In the genomic region with DNA sequence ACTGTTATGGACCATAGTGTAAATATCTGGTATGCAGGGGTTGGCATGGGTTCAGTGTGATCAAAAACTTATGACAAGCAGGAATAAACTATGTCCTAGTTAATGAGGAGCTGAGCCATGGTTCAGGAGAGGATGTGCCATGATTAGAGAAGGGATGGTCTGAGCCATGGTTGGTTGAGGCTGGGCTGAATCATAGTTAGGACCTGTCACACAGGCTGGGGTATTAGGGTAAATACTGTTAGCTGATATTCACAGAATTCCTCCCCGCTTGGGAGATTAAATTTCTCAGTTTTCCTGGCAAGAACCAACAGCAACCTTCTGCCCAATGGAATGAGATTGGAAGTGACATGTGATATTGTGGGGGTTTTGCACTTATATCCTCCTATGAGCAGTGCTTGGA, we compare ENCODE assay signal across 20 mouse cellular contexts.
"Had no signal": no experiment of that assay in that cellular context is flagged by ENCODE, and none has a peak within 500 bp of the region (broad histone marks: within the 10 kb centered on the region; RNA-seq: fewer than 3 reads in every experiment).

No protein-coding gene starts in this region.

- DNase-seq: kidney, adult 9 months; kidney, postnatal 4 days; left cerebral cortex, postnatal 4 days; liver, postnatal 0 days; retina, postnatal 1 day; right cerebral cortex, postnatal 25 days; spleen, adult 18-20 months; thymus, postnatal 25 days had no signal

- H3K4me3 ChIP-seq: limb, embryonic 12.5 days; limb, embryonic 15.5 days; megakaryocyte, embryonic 14.5 days; midbrain, embryonic 10.5 days; midbrain, embryonic 13.5 days; myocyte; neural tube, embryonic 13.5 days; stomach, embryonic 15.5 days had no signal

- H3K9me3 ChIP-seq: limb, embryonic 12.5 days; limb, embryonic 15.5 days; midbrain, embryonic 10.5 days; midbrain, embryonic 13.5 days; neural tube, embryonic 13.5 days; stomach, embryonic 15.5 days had no signal

- H3K27ac ChIP-seq: limb, embryonic 12.5 days; limb, embryonic 15.5 days; liver, embryonic 14.5 days; midbrain, embryonic 10.5 days; midbrain, embryonic 13.5 days; neural tube, embryonic 13.5 days; stomach, embryonic 15.5 days had no signal

- H3K4me2 ChIP-seq: limb, embryonic 12.5 days; limb, embryonic 15.5 days; liver, embryonic 11.5 days; midbrain, embryonic 13.5 days; neural tube, embryonic 13.5 days; stomach, embryonic 15.5 days had no signal

- ATAC-seq: intestine, postnatal 0 days; liver, postnatal 0 days; midbrain, embryonic 13.5 days; midbrain, embryonic 16.5 days had no signal

- H3K27me3 ChIP-seq: limb, embryonic 12.5 days; limb, embryonic 15.5 days; megakaryocyte, embryonic 14.5 days; midbrain, embryonic 13.5 days; neural tube, embryonic 13.5 days; stomach, embryonic 15.5 days had no signal

- H3K9ac ChIP-seq: limb, embryonic 12.5 days; limb, embryonic 15.5 days; liver, embryonic 14.5 days; liver, postnatal 0 days; midbrain, embryonic 13.5 days; neural tube, embryonic 13.5 days; stomach, embryonic 15.5 days had no signal

- H3K36me3 ChIP-seq: midbrain, embryonic 10.5 days; midbrain, embryonic 13.5 days; neural tube, embryonic 13.5 days; stomach, embryonic 15.5 days had no signal

- H3K4me1 ChIP-seq: limb, embryonic 12.5 days; megakaryocyte, embryonic 14.5 days; stomach, embryonic 15.5 days had no signal
